Mouse (Mus musculus) liver, postnatal 0 days (tissue): Measurements from ENCODE around the gene Rapgef6.

Experiments used
- CTCF ChIP-seq: sonication (generic); IDR thresholded peaks from 2 replicates; pipeline ENCODE4 v1.5.1; 2016; ENCODE audit warnings: antibody characterized with exemption, low read depth
- EP300 ChIP-seq: IDR thresholded peaks from 2 replicates; pipeline ENCODE4 v1.6.1; 2016; ENCODE audit warnings: antibody characterized with exemption, low read depth, mild to moderate bottlenecking

DNA sequence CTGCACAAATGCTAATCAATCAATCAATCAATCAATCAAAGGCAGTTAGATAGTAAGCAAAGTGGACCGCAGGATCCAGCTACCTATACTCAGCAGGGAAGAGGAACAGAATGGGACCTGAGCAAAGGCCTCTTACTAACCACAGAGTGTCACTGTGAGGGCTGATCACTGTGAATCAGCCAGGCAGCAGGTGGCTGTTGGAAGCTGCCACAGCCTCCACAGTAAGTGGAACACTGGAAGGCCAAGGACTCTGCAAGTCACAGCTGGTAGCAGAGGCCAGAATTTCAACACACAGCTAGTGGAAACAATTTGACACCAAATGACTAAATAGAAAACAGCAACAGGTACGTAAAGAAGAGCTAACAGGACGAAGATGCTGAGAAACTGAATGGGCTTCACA lies 196.0 kb downstream of the Rapgef6 start:
- TF ChIP-seq CTCF (no peak), EP300 (no peak)
